Mouse (Mus musculus) inflammation-experienced regulatory T-cells, adult 6 months (primary cell): ENCODE measurements around the gene 2310046K23Rik. TPM values are rescaled to one million over a fixed set of nuclear protein-coding genes. Genes with fewer than 3 reads are reported as not detected.
"Not testable (repeated sequence)": the region's sequence is repeated elsewhere in the genome, so short reads cannot be mapped to it uniquely, and the experiment has no call there.

Experiments
- ATAC-seq: one replicate; pipeline ENCODE4 v1.8.0; 2017
- polyA plus RNA-seq, 3 experiments: library from polyadenylated mRNA; unstranded; fragments of 100-300 nt; shearing (Covaris generic); gene quantifications; one replicate each; pipeline ENCODE4 v1.2.1; 2017

2310046K23Rik gene
- polyA plus RNA-seq, result not detected

DNA sequence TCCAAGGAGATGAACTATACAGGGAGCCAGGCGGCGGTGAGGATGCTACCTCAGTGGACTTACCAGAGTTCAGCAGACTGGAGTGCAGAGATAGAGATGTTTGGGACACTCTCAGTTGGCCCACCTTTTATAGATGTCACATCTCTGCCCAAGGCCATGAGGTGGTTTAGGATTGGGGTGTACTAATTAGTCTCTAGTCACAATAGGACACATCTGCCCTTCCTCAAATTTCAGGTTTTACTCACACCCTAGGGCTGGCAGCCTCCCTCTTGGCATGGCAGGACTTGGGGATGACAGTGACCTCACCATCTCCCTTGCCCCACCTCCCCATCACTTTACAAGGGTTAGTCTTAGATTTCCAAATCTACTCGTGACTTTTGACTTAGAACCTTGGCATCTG is at the start of gene 2310046K23Rik:
Gene 2310046K23Rik, minus strand, starts transcription at position 101 of the 400 bp plus-strand sequence.
- ATAC-seq, result no peak

- no peak for ATAC-seq
Measured at GRCm38 (mm10) chr3:92583164-92583826, 49.0 kb upstream of the 2310046K23Rik start.

DNA sequence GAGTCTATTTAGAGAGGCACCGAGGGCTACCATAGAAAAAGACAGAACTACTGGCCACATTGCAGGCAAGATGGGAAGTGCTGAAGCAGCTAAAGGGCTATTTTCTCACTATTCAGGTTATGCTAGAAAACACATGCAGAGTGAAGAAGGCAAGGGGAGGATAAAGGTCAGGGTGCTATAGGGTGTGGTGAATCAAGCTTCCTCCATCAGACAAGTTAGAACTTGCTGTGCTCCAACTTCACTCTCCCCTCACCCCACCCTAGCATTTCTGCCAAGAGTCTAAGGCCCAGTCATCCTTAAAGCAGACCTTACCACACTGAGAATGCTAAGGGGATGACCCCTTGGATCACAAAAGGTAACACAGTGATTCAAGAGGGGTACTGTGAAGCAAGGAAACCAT is 45.2 kb upstream of the 2310046K23Rik start:
- no peak for ATAC-seq

DNA sequence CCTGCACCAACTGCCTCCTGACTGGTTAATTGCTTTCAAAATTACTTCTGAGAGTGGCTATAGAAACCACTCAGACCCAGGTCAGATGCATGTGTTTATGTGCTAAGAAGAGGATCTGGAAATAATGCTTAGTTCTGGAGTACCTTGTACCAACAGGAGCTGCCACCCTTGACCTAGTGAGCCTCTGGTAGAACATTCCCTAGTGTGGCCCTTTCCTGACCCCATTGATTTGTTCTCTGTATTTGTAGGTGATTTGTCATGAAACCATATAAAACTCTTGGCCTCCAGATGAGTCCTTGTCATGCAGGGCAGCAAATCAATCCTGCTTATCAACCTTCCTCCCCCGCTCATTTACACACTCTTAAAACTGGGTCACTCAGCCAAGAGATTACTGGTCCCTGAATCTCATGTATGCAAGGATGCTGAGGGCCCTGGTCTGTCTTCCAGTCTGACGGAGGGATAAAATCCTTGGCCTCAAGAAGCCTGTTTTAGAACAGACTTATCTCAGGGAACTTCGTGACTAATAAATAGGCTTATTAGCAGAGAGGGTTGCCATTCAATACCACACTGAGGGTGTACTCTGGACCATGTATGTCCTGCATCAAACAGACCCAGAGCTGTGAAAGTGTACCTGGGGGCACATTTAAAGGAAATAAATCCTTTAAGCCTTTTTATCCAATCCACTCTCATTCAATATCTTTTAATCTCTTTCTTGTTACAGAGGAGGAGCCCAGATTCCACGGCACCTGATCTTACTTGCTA is 44.5 kb upstream of the 2310046K23Rik start:
- no peak for ATAC-seq

- ATAC-seq, result no peak
Measured at GRCm38 (mm10) chr3:92573449-92574041, 39.2 kb upstream of the 2310046K23Rik start, which contains the start of gene Ivl. TSS of gene Ivl (minus strand) at chr3:92573735.

GRCm38 (mm10) chr3:92572514-92573155 is 38.3 kb upstream of the 2310046K23Rik start:
- ATAC-seq, result no peak

DNA sequence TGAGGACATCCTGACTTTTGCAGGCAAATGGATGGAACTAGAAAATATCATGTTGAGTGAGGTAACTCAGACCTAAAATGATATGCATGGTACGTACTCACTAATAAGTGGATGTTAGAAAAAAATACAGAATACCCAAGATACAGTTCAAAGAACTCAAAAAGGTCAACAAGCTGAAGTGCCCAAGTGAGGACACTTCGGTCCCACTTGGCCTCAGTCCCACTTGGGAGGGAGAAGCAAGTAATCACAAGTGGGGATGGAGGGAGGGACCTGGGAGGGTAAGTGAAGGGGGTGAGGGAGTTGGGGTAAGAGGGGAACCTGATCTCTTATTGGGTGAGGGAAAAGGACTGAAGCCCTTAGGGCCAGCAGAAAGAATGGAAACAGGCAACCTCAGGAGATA is 34.4 kb upstream of the 2310046K23Rik start:
- no peak for ATAC-seq

DNA sequence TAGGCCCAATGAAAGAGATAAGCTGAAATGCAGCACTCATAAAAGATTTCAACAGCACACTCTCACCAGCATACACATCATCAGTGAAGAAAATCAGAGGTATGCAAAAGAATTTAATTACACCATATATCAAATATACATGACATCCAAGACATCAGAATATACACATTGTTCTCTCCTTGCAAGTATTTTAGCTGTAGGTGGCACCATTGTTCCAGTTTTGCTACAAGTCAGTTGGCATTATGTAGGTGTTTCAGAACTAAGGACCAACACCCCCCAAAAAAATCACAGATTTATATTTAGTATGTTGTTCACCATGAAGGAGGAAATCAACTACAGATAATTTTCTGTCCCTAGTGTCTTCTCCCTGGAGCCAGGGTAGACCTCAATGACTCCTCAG is 31.1 kb upstream of the 2310046K23Rik start:
- ATAC-seq, result no peak

DNA sequence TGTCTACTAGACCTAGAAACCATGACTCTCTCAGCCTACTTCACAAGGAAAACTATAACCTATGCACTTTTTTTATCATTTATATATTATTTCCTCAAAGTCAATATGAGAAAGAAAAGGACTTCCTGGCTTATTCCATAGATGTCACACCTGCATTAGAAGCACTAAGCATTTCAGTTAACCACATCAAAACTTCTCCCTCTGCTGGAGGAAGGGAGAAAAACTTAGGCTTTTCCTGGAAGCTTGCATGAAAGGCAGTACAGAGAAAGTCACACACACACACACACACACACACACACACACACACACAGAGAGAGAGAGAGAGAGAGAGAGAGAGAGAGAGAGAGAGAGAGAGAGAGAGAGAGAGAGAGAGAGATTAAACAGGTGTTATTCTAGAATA is 22.0 kb downstream of the 2310046K23Rik start:
- no peak for ATAC-seq

DNA sequence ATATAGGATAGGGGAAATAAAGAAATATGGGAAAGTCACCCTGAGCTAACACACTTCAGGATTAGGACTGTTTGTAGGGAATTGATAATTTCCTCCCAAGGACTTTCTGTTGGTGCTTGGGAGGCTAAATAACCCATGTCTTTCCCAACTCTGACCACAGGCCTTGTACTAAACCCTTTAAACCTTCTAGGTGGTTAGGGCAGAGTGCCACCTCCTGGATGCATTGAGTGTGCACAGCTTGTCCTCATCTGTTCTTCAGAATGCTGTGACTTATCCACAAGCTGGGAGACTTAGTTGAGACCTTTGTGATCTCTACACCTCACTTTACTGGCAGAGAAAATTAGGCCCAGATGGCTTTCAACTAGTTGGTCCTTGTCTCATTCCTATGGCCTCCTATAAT is 23.5 kb downstream of the 2310046K23Rik start:
- no peak for ATAC-seq

DNA sequence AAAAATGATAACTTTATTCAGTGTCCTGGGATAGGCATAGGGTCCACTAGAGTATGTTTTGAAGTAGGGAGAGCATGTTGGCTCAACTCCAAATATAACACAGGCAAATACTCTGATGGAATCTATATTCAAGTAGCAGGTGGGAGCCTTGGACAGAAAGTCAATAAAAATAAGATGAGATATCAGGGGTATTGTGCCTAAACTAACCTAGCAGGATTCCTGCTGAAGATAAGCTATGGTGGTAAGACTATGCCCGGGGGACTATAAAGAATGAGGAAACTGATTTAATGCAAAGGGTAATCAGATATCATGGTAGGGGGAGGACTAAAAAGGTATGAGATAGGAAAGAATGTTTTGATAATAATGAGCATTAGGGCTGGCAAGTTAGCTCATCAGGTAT is 26.1 kb downstream of the 2310046K23Rik start:
- ATAC-seq, result no peak

GRCm38 (mm10) chr3:92503528-92503927 is 30.8 kb downstream of the 2310046K23Rik start:
- no peak for ATAC-seq

DNA sequence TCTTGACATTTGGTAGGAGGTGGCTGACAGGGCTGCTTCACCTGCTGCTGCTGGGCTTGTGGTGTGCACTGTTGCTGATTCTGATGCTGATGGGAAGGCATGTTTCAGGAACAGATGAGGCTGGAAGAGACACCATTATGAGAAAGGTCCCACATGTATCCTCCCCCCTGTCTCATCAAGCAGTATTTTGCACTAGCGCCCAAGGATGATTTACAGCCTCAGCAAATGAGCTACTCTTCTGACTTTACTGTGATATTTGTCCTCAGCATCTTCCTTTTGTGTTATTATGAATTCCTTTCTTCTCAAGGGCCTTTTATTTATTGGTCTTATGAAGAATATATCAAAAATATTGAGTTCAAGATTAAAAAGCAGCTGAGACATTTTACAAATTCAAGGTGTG is 33.9 kb downstream of the 2310046K23Rik start, which contains the start of gene Sprr4:
Gene Sprr4, minus strand, starts transcription at position 101 of the 400 bp plus-strand sequence.
- ATAC-seq, result no peak

GRCm38 (mm10) chr3:92490262-92490661 is 44.0 kb downstream of the 2310046K23Rik start:
- ATAC-seq, result not testable (repeated sequence)

DNA sequence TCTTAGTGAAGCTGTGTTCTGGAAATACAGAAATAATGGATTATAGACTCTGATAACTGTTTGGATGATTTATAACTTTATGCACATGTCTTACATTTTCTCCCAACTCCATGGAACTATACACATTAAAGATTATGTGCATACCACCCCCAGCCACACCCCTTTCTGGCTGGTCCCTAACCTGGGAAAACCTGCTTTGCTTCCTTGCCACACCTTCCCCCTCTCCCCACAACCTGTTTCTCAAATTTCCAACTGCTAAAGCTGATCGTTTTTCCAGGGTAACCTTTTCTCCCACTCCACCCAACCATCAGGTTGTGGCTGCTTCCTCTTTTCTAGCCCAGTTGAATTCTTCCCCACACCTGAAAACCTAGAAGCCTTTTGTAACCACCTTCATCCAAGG is 48.0 kb downstream of the 2310046K23Rik start:
- no peak for ATAC-seq

- ATAC-seq, result no peak
Measured at GRCm38 (mm10) chr3:92485863-92486262, 48.4 kb downstream of the 2310046K23Rik start, which contains the start of gene Sprr1a. TSS of gene Sprr1a (minus strand) at chr3:92485895.

Other genes starting within 250 kb of the 2310046K23Rik start
- gene Sprr2a3, start 249.1 kb downstream of the 2310046K23Rik start, polyA plus RNA-seq, result not detected
- gene Sprr2b, start 217.9 kb downstream of the 2310046K23Rik start, polyA plus RNA-seq, result not detected
- gene Sprr2d, start 195.4 kb downstream of the 2310046K23Rik start, polyA plus RNA-seq, result not detected
- gene Sprr2e, start 182.4 kb downstream of the 2310046K23Rik start, polyA plus RNA-seq, result not detected
- gene Sprr2f, start 169.3 kb downstream of the 2310046K23Rik start, polyA plus RNA-seq, result not detected
- not detected for gene Sprr2h, start 148.8 kb downstream of the 2310046K23Rik start, polyA plus RNA-seq
- not detected for gene Sprr2i, start 126.5 kb downstream of the 2310046K23Rik start, polyA plus RNA-seq
- gene Sprr2j-ps, start 116.4 kb downstream of the 2310046K23Rik start, polyA plus RNA-seq, result not detected
- 10 to 100 TPM in 1 of 3 experiments, 1 to 10 TPM in 2; 4.2 to 11.0 (median 7.7) TPM for gene Gm9774, start 105.1 kb downstream of the 2310046K23Rik start, polyA plus RNA-seq
- not detected for gene Sprr2k, start 101.9 kb downstream of the 2310046K23Rik start, polyA plus RNA-seq
- gene Sprr1b, start 95.7 kb downstream of the 2310046K23Rik start, polyA plus RNA-seq, result not detected
- gene Sprr3, start 75.8 kb downstream of the 2310046K23Rik start, polyA plus RNA-seq, result not detected
- gene Sprr1a, start 48.6 kb downstream of the 2310046K23Rik start, polyA plus RNA-seq, result not detected
- not detected for gene Sprr4, start 34.0 kb downstream of the 2310046K23Rik start, polyA plus RNA-seq
- gene Ivl, start 39.2 kb upstream of the 2310046K23Rik start, polyA plus RNA-seq, result not detected
- gene Smcp, start 54.5 kb upstream of the 2310046K23Rik start, polyA plus RNA-seq, result not detected
- not detected for gene 2210017I01Rik, start 73.0 kb upstream of the 2310046K23Rik start, polyA plus RNA-seq
- gene Lce6a, start 87.1 kb upstream of the 2310046K23Rik start, polyA plus RNA-seq, result not detected
- not detected for gene Lce1a1, start 113.8 kb upstream of the 2310046K23Rik start, polyA plus RNA-seq
- gene Lce1b, start 122.4 kb upstream of the 2310046K23Rik start, polyA plus RNA-seq, result not detected
- gene Lce1a2, start 135.8 kb upstream of the 2310046K23Rik start, polyA plus RNA-seq, result not detected
- not detected for gene Lce1c, start 144.7 kb upstream of the 2310046K23Rik start, polyA plus RNA-seq
- not detected for gene Lce1d, start 152.7 kb upstream of the 2310046K23Rik start, polyA plus RNA-seq
- not detected for gene Lce1e, start 174.6 kb upstream of the 2310046K23Rik start, polyA plus RNA-seq
- not detected for gene Lce1f, start 185.8 kb upstream of the 2310046K23Rik start, polyA plus RNA-seq
- gene Gm38119, start 204.6 kb upstream of the 2310046K23Rik start, polyA plus RNA-seq, result not detected
- gene Lce1g, start 217.8 kb upstream of the 2310046K23Rik start, polyA plus RNA-seq, result not detected
- not detected for gene Lce1h, start 230.6 kb upstream of the 2310046K23Rik start, polyA plus RNA-seq
- not detected for gene Lce1i, start 244.4 kb upstream of the 2310046K23Rik start, polyA plus RNA-seq